Mouse (Mus musculus) limb, embryonic 11.5 days (tissue): Measurements from ENCODE around the gene 4930507D05Rik. TPM values are rescaled to one million over a fixed set of nuclear protein-coding genes. Genes with fewer than 3 reads are reported as not detected.
"Not testable (repeated sequence)": the region's sequence is repeated elsewhere in the genome, so short reads cannot be mapped to it uniquely, and the experiment has no call there.

Source experiments
- ATAC-seq: fragments of 200-750 bp; cut with Nextera tagmentation; 2 replicates; pipeline ENCODE4 v1.8.0; 2017; ENCODE audit warnings: low read depth; ENCODE audit not compliant: insufficient number of reproducible peaks, low FRiP score, low TSS enrichment
- DNase-seq: peaks from one replicate; pipeline ENCODE4 v3.0.0-alpha.2; 2015; ENCODE audit warnings: low spot score
- H3K27ac ChIP-seq: fragments of 300-500 bp; sonication (generic); replicated peaks from 2 replicates; pipeline ENCODE4 v1.5.1; 2014; ENCODE audit warnings: low read depth, mild to moderate bottlenecking, low read length
- H3K27me3 ChIP-seq: fragments of 300-500 bp; sonication (generic); 2 replicates; pipeline ENCODE4 v1.6.1; 2014; ENCODE audit warnings: mild to moderate bottlenecking, low read length, mixed read lengths; ENCODE audit not compliant: control insufficient read depth, insufficient read depth
- H3K36me3 ChIP-seq: fragments of 300-500 bp; sonication (generic); 2 replicates; pipeline ENCODE4 v1.6.1; 2014; ENCODE audit warnings: mild to moderate bottlenecking, low read length, moderate library complexity, mixed read lengths; ENCODE audit not compliant: control insufficient read depth, insufficient read depth
- H3K4me1 ChIP-seq: fragments of 300-500 bp; sonication (generic); 2 replicates; pipeline ENCODE4 v1.6.1; 2014; ENCODE audit warnings: low read length, mixed read lengths; ENCODE audit not compliant: control insufficient read depth, insufficient read depth
- H3K4me2 ChIP-seq: fragments of 300-500 bp; sonication (generic); 2 replicates; pipeline ENCODE4 v1.6.1; 2014; ENCODE audit warnings: low read depth, mild to moderate bottlenecking, moderate library complexity; ENCODE audit not compliant: severe bottlenecking
- H3K4me3 ChIP-seq: fragments of 300-500 bp; sonication (generic); 2 replicates; pipeline ENCODE4 v1.5.1; 2014; ENCODE audit warnings: low read depth, low read length
- H3K9ac ChIP-seq: fragments of 300-500 bp; sonication (generic); 2 replicates; pipeline ENCODE4 v1.6.1; 2014; ENCODE audit warnings: mild to moderate bottlenecking, low read length
- H3K9me3 ChIP-seq: fragments of 300-500 bp; sonication (generic); 2 replicates; pipeline ENCODE4 v1.6.1; 2016; ENCODE audit warnings: low read length; ENCODE audit not compliant: control insufficient read depth
- WGBS: fragments of 180-500 bp; shearing (Covaris S2); extraction: QIAGEN DNeasy Blood & Tissue Kit; methylation state at CpG from one replicate; pipeline ENCODE4 v1.1.7; 2014; 5-methylcytosine and 5-hydroxymethylcytosine counted together
- polyA plus RNA-seq: library from polyadenylated mRNA; unstranded; fragments of >200 nt; fragmentation: Nextera tagmentation; extraction: Ambion mirVana; gene quantifications from 2 replicates; pipeline ENCODE4 v1.2.1, GENCODE M21; 2014

Gene 4930507D05Rik
- polyA plus RNA-seq, 1 experiment from 2014 or later = 0.99 TPM

DNA sequence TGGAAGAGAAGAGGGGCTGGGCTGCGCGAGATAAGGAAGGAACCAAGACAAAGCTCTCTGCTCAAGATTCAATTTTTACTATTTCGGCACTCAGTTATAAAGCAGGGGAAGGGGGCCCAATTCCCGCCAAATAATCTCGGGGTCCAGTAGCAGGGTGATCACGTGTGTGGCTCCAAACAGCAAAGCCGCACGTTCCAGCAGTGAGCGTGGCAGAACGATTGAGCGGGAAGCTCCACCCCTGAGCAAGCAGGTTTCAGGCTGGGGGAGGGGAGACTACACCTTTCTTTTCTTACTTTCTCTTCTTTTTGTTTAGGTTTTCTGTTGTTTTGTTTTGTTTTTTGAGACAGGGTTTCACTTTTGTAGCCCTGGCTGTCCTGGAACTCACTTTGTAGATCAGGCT lies 2.7 kb downstream of the 4930507D05Rik start:
- 66% methylated on average over 11 of the region's 11 CpGs for WGBS

DNA sequence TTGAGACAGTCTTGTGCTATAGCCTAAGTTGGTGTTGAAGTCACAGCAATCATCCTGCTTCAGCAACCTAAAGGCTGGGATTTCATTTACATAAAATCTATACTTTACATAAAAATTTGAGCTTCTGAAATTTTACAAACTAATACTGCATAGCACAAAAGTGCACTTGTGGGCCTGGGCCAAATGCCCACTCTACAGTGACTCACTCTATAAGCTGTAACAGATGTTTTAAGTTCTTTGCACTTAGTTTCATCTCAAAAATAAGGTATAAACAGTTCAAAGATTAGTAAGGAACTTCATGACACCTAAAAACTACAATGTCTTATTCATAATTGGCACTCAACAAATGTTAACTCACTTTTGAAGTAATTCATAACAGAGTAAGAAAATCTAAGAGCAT lies 12.0 kb downstream of the 4930507D05Rik start:
- no peaks in the 10 kb centered on the region for H3K27me3 ChIP-seq
- H3K9ac ChIP-seq = no peak overlapping the region
- no peak overlapping the region for H3K4me3 ChIP-seq
- peaks cover 5% of the 10 kb centered on the region; the same call in 1 of the 2 replicates for H3K36me3 ChIP-seq
- ATAC-seq (no peak), DNase-seq (no peak)
- no peaks in the 10 kb centered on the region for H3K4me1 ChIP-seq
- H3K4me2 ChIP-seq = no peak overlapping the region
- no peaks in the 10 kb centered on the region for H3K9me3 ChIP-seq
- no peak overlapping the region for H3K27ac ChIP-seq

More for the DNA sequence above, 2.7 kb downstream of the 4930507D05Rik start:
- not testable (repeated sequence) for H3K4me2 ChIP-seq, H3K4me3 ChIP-seq, H3K9me3 ChIP-seq, H3K36me3 ChIP-seq, H3K4me1 ChIP-seq, H3K27ac ChIP-seq, ATAC-seq, DNase-seq, H3K27me3 ChIP-seq, H3K9ac ChIP-seq

DNA sequence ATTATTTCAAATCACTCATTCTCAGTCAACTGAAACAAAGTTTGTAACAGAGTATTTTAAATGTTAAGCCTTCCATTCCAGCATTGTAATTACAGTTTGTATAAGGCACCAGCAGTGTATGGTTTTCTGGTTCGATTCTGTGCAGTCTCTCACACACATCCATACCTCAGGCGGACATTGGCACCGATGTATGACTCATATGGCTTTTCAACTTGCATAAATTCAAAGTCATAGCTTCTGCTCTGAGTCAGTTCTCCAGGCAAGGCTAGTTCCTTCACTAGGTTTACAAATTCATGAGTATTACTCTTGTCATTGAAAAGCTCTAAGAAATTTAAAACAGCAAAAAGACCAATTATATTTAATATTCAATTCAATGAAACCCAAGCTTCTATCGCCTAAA lies 20.4 kb downstream of the 4930507D05Rik start:
- 93% methylated on average over 4 of the region's 4 CpGs for WGBS
- no peak for DNase-seq
- no peaks in the 10 kb centered on the region for H3K27me3 ChIP-seq
- H3K36me3 ChIP-seq = no peaks in the 10 kb centered on the region
- H3K4me1 ChIP-seq = no peaks in the 10 kb centered on the region
- H3K9me3 ChIP-seq = no peaks in the 10 kb centered on the region
- no peak overlapping the region for H3K4me2 ChIP-seq
- H3K27ac ChIP-seq = no peak overlapping the region
- ATAC-seq = no peak
- no peak overlapping the region for H3K9ac ChIP-seq
- no peak overlapping the region for H3K4me3 ChIP-seq

DNA sequence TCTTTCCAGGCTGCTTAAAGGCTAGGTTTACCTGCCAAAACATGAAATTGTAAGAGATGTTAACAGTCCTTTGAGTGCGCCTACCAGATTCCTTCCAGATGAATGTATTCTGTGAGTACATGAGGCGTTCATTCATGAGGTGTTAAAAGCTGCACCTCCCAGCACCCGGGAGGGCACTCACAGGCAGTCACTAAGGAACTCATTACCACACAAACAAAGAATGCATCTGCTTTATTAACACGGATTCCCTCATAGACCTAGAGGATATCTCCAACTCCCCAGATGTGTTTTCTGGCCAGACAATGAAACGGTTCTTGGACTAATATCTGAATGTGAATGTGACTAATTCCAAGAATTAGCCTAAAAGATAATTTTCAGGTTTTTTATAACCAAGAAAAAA lies 21.8 kb downstream of the 4930507D05Rik start:
- no peaks in the 10 kb centered on the region for H3K36me3 ChIP-seq
- no peak overlapping the region for H3K4me3 ChIP-seq
- ATAC-seq (no peak), DNase-seq (no peak)
- no peak overlapping the region for H3K4me2 ChIP-seq
- no peaks in the 10 kb centered on the region for H3K9me3 ChIP-seq
- no peaks in the 10 kb centered on the region for H3K4me1 ChIP-seq
- H3K27ac ChIP-seq = no peak overlapping the region
- H3K9ac ChIP-seq = no peak overlapping the region
- 50% methylated on average over 5 of the region's 5 CpGs for WGBS
- H3K27me3 ChIP-seq = no peaks in the 10 kb centered on the region

DNA sequence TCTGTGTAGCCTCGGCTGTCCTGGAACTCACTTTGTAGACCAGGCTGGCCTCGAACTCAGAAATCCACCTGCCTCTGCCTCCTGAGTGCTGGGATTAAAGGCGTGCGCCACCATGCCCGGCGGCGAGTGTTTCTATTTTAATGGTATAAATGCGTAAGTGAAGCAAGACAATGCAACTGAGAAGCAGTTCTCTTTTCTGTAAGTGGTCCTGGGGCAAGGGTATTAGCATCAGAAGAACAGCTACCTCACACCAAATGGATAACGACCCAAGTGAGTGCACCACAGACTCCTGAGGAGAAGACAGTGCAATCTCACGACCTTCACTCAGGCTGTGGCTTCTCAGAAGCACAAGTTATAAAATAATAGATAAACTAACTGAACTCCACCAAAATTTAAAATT lies 25.7 kb downstream of the 4930507D05Rik start:
- Histone ChIP-seq H3K9me3 (no peaks in the 10 kb centered on the region), H3K4me2 (no peak overlapping the region), H3K27ac (no peak overlapping the region), H3K4me3 (no peak overlapping the region), H3K36me3 (no peaks in the 10 kb centered on the region), H3K9ac (no peak overlapping the region), H3K4me1 (no peaks in the 10 kb centered on the region), H3K27me3 (no peaks in the 10 kb centered on the region)
- WGBS = 85% methylated on average over 10 of the region's 10 CpGs
- ATAC-seq (no peak), DNase-seq (no peak)

DNA sequence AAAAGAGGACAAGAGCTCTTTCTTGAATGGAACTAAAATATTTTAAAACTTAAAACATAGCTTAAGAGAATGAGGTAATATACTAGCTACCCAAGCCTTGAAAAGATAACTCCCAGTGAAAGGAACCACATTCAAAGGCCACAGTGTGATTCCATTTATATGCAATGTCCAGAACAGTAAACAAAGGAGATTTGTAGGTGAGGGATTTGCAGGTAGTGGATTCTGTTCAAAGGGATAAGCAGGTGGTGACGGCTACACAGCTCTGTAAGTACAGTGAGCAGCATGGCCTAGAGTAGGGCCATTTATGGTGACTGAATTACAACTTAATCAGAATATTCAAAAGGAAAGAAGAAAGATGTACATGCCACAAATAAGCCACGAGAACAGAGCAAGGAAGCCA lies 27.7 kb downstream of the 4930507D05Rik start:
- Histone ChIP-seq H3K9ac (no peak overlapping the region), H3K36me3 (no peaks in the 10 kb centered on the region), H3K27ac (no peak overlapping the region), H3K4me1 (no peaks in the 10 kb centered on the region), H3K4me3 (no peak overlapping the region), H3K27me3 (no peaks in the 10 kb centered on the region), H3K9me3 (no peaks in the 10 kb centered on the region), H3K4me2 (no peak overlapping the region)
- DNase-seq (no peak), ATAC-seq (no peak)
- 79% methylated on average over 2 of the region's 2 CpGs for WGBS

DNA sequence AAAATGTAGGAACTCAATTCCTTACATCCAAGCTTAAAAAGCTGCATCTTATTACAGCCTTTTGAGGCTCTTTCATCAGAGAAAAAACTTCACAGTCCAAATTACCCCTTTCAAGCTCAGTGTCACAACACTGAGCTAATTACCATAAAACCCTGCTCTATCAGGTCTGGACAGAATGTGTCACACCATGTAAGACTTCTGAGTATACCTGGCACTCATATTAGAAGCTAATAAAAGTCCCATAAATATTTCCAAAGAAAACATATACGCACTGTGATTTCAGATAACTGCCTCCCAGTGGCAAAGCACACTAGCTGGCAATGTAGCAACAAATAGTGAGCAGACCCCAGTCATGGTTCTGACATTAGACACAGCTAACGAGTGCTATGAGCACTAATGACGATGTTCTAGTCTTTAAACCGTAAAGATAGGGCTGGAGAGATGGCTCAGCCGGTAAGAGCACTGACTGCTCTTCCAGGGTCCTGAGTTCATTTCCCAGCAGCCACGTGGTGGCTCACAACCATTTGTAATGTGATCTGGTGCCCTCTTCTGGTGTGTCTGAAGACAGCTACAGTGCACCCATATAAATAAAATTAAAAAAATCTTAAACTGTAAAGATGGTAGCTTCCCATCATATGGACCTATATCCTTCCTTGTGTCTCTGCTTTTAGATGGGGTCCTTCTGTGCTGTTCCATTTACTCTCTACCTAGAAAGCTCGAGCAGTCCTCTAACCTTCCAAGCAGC lies 32.0 kb downstream of the 4930507D05Rik start:
- Histone ChIP-seq H3K27me3 (no peaks in the 10 kb centered on the region), H3K27ac (no peak overlapping the region), H3K9me3 (no peaks in the 10 kb centered on the region), H3K36me3 (no peaks in the 10 kb centered on the region), H3K4me2 (no peak overlapping the region), H3K4me1 (no peaks in the 10 kb centered on the region), H3K9ac (no peak overlapping the region), H3K4me3 (no peak overlapping the region)
- 53% methylated on average over 7 of the region's 7 CpGs for WGBS
- ATAC-seq (no peak), DNase-seq (no peak)

DNA sequence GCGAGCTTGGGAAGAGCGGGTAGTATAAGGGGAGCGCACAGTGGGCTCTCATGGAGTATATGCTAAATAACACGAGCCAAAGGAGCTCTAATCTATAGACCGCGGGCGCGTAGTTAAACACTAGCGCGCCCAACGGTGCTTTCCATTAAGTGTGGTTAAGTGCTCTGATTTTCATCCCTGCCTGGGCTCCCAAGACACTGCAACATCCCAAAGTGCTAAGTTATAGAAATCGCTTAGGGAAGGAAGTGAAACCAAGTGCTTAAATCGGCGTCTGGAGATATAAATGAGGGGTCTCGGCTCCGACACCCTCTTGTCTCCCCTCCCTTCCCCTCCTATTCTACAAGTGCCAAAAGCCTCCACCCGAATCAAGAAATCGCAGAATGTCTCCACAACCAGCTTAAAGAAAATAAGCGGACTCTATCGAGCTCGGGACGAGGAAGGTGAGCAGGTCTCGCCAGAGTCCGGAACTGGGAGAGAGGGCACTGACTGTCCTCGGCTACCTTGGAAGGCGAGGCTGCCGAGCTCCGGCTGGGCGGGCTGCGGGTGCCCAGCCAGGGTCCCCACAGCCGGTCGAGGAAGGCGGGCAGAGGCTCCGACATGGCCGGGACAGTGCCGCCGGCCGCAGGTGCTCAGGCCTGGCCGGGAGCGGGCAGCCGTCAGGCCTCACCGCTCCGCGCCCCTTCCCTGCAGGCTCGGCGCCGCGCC lies 36.7 kb downstream of the 4930507D05Rik start:
- under 1% methylated on average over 34 of the region's 48 CpGs for WGBS
- Histone ChIP-seq H3K27me3 (no peaks in the 10 kb centered on the region), H3K36me3 (no peaks in the 10 kb centered on the region), H3K9me3 (no peaks in the 10 kb centered on the region), H3K4me2 (peak overlapping the region; percentile 78), H3K27ac (no peak overlapping the region), H3K4me1 (no peaks in the 10 kb centered on the region), H3K9ac (peak overlapping the region; percentile 59), H3K4me3 (peak overlapping the region; percentile 79)
- ATAC-seq = peak; percentile 75
- no peak for DNase-seq
